Mouse (Mus musculus) hindbrain, embryonic 13.5 days (tissue): ENCODE measurements around the gene Nenf. TPM values are rescaled to one million over a fixed set of nuclear protein-coding genes. Genes with fewer than 3 reads are reported as not detected.

ENCODE experiments used
- ATAC-seq: fragments of 200-750 bp; cut with Nextera tagmentation; 2 replicates; pipeline ENCODE4 v1.8.0; 2017; ENCODE audit warnings: moderate TSS enrichment; ENCODE audit not compliant: low FRiP score
- H3K27ac ChIP-seq: fragments of 300-500 bp; sonication (generic); 2 replicates; pipeline ENCODE4 v1.5.1; 2015; ENCODE audit warnings: inconsistent platforms, mild to moderate bottlenecking, moderate library complexity
- H3K27me3 ChIP-seq: fragments of 300-500 bp; sonication (generic); 2 replicates; pipeline ENCODE4 v1.6.1; 2015; ENCODE audit warnings: mild to moderate bottlenecking, inconsistent platforms
- H3K36me3 ChIP-seq: fragments of 300-500 bp; sonication (generic); 2 replicates; pipeline ENCODE4 v1.6.1; 2015; ENCODE audit warnings: mild to moderate bottlenecking, inconsistent platforms
- H3K4me1 ChIP-seq: fragments of 300-500 bp; sonication (generic); replicated peaks from 2 replicates; pipeline ENCODE4 v1.6.1; 2015; ENCODE audit warnings: inconsistent platforms
- H3K4me2 ChIP-seq: fragments of 300-500 bp; sonication (generic); 2 replicates; pipeline ENCODE4 v1.6.1; 2015; ENCODE audit warnings: inconsistent platforms, mild to moderate bottlenecking, moderate library complexity
- H3K4me3 ChIP-seq: fragments of 300-500 bp; sonication (generic); 2 replicates; pipeline ENCODE4 v1.5.1; 2015; ENCODE audit warnings: mild to moderate bottlenecking, inconsistent platforms
- H3K9ac ChIP-seq: fragments of 300-500 bp; sonication (generic); 2 replicates; pipeline ENCODE4 v1.6.1; 2015; ENCODE audit warnings: mild to moderate bottlenecking, inconsistent platforms
- H3K9me3 ChIP-seq: fragments of 300-500 bp; sonication (generic); 2 replicates; pipeline ENCODE4 v1.6.1; 2016; ENCODE audit warnings: inconsistent platforms
- WGBS: fragments of 180-500 bp; shearing (Covaris S2); methylation state at CpG from one replicate; pipeline ENCODE4 v1.1.7; 2015; 5-methylcytosine and 5-hydroxymethylcytosine counted together
- polyA plus RNA-seq: library from polyadenylated mRNA; unstranded; fragments of >200 nt; fragmentation: Nextera tagmentation; extraction: Ambion mirVana; gene quantifications from 2 replicates; pipeline ENCODE4 v1.2.1, GENCODE M21; 2015

Nenf gene
- polyA plus RNA-seq, 1 experiment from 2014 or later, result 109 TPM

DNA sequence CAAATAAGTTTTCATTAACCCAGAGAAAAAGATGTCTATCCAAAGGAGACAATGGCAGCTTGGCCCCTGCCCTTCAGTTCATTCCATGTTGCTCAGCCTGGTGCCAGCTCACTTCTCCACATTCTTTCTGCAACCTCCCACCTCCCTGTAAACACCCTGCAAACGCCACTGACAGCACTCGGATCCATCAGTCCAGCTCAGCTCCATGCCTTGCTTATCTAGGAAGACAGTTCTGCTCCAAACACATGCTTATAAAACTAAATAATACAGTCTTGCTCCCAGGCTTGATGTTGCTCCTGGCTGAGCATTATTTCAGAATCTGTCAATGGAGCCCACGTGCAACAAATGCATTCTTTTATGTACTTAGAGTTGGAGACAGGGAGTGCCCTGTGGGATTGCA is 22.2 kb downstream of the Nenf start:
- no peak overlapping the region for H3K9ac ChIP-seq
- H3K4me1 ChIP-seq, result no peaks in the 10 kb centered on the region
- no peak overlapping the region for H3K27ac ChIP-seq
- WGBS, result 48% methylated on average over 3 of the region's 3 CpGs
- ATAC-seq, result no peak
- no peaks in the 10 kb centered on the region for H3K36me3 ChIP-seq
- no peak overlapping the region for H3K4me2 ChIP-seq
- no peaks in the 10 kb centered on the region for H3K9me3 ChIP-seq
- H3K4me3 ChIP-seq, result no peak overlapping the region
- H3K27me3 ChIP-seq, result no peaks in the 10 kb centered on the region

DNA sequence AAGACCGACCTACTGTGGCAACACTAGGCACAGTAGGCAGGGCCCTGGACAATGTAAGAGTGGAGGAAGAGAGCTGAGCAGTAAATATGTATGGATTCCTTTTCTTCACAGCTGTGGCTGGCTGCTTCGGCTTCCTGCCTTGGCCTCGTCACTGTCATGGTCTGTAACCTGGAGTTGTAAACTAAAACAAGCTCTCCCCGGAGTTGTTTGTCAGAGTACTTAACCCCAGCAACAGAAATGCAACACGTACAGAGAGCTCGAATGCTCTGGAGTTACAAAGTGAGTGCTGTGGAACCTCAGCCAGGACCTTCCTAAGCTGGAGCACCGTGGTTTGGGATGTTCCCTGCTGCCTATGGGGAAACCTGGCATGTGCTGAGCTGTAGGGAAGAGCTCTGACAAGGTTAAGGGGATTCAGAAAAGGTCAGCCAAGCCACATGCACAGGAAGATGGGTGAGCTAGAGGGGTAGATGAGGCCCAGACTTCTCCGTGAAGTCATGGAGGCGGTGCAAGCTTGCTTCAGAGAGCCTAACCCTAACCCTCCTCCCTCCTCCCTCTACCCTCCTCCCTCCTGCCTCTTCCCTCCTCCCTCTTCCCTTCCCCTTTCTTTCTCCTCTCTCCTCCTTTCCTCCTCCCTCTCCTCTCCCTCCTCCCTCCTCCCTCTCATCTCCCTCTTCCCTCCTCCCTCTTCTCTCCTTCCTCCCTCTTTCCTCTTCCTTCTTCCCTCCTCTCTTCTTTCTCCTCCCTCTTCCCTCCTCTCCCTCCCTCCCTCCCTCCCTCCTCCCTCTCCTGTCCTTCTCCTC is 23.8 kb downstream of the Nenf start:
- 66% methylated on average over 9 of the region's 9 CpGs for WGBS
- Histone ChIP-seq H3K9ac (no peak overlapping the region), H3K4me1 (no peaks in the 10 kb centered on the region), H3K27me3 (no peaks in the 10 kb centered on the region), H3K4me2 (no peak overlapping the region), H3K36me3 (no peaks in the 10 kb centered on the region), H3K27ac (no peak overlapping the region), H3K4me3 (no peak overlapping the region), H3K9me3 (no peaks in the 10 kb centered on the region)
- ATAC-seq, result no peak

DNA sequence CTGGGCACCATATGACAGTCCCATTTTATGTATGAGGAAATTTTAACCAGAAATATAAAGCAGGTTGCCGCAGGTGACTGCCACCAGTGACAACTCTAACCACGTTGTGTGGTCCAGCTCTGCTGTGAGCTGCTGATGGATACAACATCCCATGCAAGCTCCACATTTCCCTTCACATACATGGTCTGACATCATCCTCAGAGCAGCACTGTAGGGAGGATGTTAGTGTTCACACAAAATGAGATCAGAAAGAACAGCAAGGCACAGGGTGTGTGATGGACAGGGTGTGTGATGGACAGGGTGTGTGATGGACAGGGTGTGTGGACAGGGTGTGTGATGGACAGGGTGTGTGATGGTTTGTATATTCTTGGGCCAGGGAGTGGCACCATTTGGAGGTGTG is 24.9 kb downstream of the Nenf start:
- no peak overlapping the region for H3K4me2 ChIP-seq
- H3K36me3 ChIP-seq, result no peaks in the 10 kb centered on the region
- WGBS, result 88% methylated on average over 2 of the region's 2 CpGs
- no peak for ATAC-seq
- H3K9ac ChIP-seq, result no peak overlapping the region
- H3K27me3 ChIP-seq, result no peaks in the 10 kb centered on the region
- H3K4me3 ChIP-seq, result no peak overlapping the region
- H3K27ac ChIP-seq, result no peak overlapping the region
- no peaks in the 10 kb centered on the region for H3K4me1 ChIP-seq
- H3K9me3 ChIP-seq, result no peaks in the 10 kb centered on the region

DNA sequence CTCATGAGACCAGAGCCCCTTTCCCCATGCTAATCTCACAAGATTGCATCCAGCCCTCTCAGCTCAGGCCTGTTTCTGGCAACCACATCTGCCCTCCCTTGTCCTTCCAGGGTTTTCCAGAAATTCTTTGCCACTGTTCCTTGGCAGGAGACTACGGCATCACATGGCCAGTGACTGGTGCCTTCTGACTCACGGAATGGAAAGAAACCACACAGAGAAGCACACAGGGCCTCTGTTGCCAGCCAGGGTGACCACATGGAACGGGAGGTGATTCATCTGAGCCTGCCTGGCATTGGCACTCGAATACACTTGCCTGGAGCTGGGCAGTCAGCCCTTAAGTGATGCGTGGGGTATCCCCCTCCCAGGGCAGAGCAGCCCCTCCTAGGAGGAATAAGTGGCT is 25.6 kb downstream of the Nenf start:
- Histone ChIP-seq H3K4me3 (no peak overlapping the region), H3K36me3 (no peaks in the 10 kb centered on the region), H3K4me1 (no peaks in the 10 kb centered on the region), H3K4me2 (no peak overlapping the region), H3K9ac (no peak overlapping the region), H3K27ac (no peak overlapping the region), H3K9me3 (no peaks in the 10 kb centered on the region), H3K27me3 (no peaks in the 10 kb centered on the region)
- ATAC-seq, result no peak
- 77% methylated on average over 5 of the region's 5 CpGs for WGBS

DNA sequence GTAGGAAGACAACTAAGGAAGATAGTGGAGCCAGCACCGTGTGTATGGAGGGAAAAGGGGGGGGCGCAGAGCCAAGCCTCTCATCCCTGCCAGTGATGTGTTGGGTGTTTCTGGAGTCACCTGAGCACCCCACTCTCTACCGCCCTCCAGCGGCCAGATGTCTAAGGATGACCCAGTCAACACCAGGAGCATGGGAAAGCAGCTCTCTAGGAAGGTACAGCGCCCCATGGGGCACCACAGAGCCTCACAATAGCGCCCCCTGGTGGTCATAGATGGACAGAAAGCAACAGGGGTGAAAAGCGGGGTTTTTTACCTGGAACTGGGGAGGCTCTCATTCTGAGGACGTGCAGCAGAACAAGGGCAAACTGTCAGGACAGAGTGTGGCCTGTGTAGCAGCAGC is 29.2 kb downstream of the Nenf start:
- no peaks in the 10 kb centered on the region for H3K4me1 ChIP-seq
- no peaks in the 10 kb centered on the region for H3K27me3 ChIP-seq
- no peak overlapping the region for H3K9ac ChIP-seq
- ATAC-seq, result no peak
- no peak overlapping the region for H3K27ac ChIP-seq
- no peaks in the 10 kb centered on the region for H3K36me3 ChIP-seq
- no peaks in the 10 kb centered on the region for H3K9me3 ChIP-seq
- H3K4me2 ChIP-seq, result no peak overlapping the region
- no peak overlapping the region for H3K4me3 ChIP-seq
- 33% methylated on average over 8 of the region's 8 CpGs for WGBS

DNA sequence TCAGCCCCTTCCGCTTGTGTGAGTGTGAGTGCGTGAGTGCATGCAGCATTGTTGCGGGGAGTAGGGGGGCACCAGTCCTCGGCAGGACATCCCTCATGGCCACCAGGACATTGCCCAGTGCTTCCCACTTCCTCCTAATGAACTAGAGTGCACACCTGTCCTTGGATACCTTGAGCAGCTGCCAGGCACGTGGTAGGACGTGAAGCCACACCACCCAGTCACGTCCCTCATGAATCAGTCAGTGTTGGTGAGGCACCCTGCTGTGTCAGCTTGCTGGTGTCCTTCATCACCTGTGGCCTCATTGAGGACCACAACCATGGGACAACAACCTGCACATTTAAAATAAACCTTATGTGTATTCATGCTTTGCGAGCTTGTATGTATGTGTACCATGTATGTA is 33.5 kb downstream of the Nenf start:
- WGBS, result 90% methylated on average over 8 of the region's 8 CpGs
- H3K9ac ChIP-seq, result no peak overlapping the region
- no peaks in the 10 kb centered on the region for H3K27me3 ChIP-seq
- H3K4me1 ChIP-seq, result no peaks in the 10 kb centered on the region
- H3K9me3 ChIP-seq, result no peaks in the 10 kb centered on the region
- ATAC-seq, result no peak
- H3K4me2 ChIP-seq, result no peak overlapping the region
- no peak overlapping the region for H3K27ac ChIP-seq
- H3K36me3 ChIP-seq, result no peaks in the 10 kb centered on the region
- no peak overlapping the region for H3K4me3 ChIP-seq

DNA sequence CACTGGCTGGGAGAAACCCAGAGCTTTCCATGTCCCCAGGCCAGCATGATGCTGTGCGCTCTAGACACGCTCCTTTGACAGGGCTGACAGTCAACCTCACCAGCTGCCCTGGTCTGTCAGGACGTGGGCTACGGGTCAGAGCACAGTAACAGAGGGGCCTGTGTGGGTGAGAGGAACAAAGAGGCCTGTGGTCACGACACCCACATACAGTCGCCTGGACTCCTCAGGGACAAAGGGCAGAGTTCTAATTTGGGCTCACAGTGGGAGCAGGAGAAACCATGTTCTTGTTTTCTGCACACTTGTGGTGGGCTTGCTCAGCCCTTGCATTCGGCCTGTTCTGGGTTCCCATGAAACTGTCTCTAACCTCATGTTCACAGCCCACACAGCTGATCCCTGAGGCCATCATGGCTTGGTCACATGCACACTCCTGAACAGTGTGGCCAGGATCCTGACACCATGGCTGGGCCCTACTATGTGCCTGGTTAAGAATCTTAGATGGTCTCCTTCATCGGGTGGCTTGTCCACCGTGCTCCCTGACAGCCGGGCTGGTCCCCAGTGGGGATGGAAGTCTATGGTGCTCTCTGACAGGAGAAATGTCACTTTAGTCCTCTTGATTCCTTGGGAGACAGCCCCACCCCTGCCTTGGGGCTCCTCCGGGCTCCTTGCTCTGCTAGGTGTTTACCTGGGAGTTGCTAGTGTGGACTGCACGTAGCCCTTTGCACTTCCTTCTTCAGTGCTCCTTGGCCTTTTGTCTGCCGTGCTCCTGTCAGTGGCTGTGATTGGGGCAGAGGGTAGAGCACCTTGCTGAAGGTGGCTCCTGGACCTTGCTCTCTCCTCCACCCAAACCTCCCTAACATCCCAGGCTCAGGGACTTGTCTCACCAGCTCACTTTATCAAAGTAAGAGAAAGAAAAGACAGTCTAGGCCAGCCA is 34.6 kb downstream of the Nenf start:
- Histone ChIP-seq H3K9ac (no peak overlapping the region), H3K36me3 (no peaks in the 10 kb centered on the region), H3K4me2 (no peak overlapping the region), H3K4me3 (no peak overlapping the region), H3K27ac (no peak overlapping the region), H3K9me3 (no peaks in the 10 kb centered on the region), H3K27me3 (no peaks in the 10 kb centered on the region), H3K4me1 (no peaks in the 10 kb centered on the region)
- no peak for ATAC-seq
- 76% methylated on average over 13 of the region's 13 CpGs for WGBS

DNA sequence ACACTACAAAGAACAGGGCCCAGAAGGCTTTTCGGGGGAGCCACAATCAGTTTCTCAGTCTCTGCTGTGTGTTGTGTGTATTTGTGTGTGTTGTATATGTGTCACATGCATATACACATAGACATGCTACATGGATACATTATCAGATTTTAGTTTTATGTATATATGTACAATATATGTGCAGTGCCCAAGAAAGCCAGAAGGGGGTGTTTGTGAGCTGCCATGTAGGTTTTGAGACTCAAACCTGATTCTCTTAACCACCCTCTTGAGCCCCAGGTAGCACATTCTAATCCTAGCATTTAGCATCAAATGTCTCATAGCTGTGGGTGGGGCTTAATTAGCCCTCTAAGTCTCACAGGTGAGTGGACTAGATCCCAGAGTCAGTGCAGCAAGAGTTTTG is 35.7 kb downstream of the Nenf start:
- H3K4me1 ChIP-seq, result no peaks in the 10 kb centered on the region
- H3K27ac ChIP-seq, result no peak overlapping the region
- WGBS, result 79% methylated on average over 1 of the region's 1 CpGs

DNA sequence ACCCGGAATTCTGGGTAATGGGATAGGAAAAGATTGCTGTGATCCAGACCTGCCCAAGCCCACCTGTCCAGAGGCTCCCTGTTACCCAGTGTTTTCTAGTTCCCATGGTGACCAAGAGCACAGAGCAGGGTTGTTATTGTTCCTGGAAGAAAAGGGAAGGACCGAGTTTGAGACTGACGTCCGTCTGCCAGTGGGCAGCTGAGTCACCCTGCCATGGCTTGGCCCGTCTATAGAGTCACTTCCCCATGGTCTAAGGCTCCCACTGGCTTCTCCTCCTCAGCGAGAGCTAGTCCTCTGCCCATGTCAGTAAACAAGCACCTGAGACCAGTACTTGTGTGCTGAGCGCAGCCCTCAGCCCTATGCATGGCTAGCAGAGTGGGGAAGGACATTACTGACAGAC is 36.8 kb downstream of the Nenf start:
- WGBS, result 66% methylated on average over 7 of the region's 7 CpGs
- Histone ChIP-seq H3K36me3 (no peaks in the 10 kb centered on the region), H3K4me3 (no peak overlapping the region), H3K4me1 (no peaks in the 10 kb centered on the region), H3K27ac (no peak overlapping the region), H3K4me2 (no peak overlapping the region), H3K27me3 (no peaks in the 10 kb centered on the region), H3K9me3 (no peaks in the 10 kb centered on the region), H3K9ac (no peak overlapping the region)
- no peak for ATAC-seq

More for the DNA sequence above, 35.7 kb downstream of the Nenf start:
- no peaks in the 10 kb centered on the region for H3K36me3 ChIP-seq
- no peak for ATAC-seq
- H3K9me3 ChIP-seq, result no peaks in the 10 kb centered on the region
- H3K4me2 ChIP-seq, result no peak overlapping the region
- H3K4me3 ChIP-seq, result no peak overlapping the region
- H3K9ac ChIP-seq, result no peak overlapping the region
- no peaks in the 10 kb centered on the region for H3K27me3 ChIP-seq

DNA sequence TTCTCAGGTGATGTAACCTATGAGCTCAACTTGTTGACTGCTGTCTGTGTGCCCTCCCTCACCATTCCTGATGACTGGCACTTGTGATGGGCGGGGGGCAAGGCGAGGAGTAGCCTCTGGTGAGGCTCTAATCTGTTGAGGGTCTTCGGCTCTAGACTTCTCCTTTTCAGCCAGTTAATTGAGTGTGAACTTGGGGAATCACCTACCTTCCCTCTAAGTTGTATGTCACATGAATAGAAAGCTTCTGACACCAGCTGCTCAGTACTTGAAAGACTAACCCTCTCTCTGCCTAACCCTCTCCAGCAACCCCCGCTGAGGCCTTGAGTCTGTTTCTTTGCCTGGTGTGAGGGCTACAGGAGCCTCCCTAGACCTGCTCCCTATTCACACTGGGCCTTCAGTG is 39.7 kb downstream of the Nenf start:
- H3K36me3 ChIP-seq, result no peaks in the 10 kb centered on the region
- H3K27ac ChIP-seq, result no peak overlapping the region
- H3K9me3 ChIP-seq, result no peaks in the 10 kb centered on the region
- H3K4me1 ChIP-seq, result no peaks in the 10 kb centered on the region
- no peak overlapping the region for H3K4me3 ChIP-seq
- H3K9ac ChIP-seq, result no peak overlapping the region
- H3K4me2 ChIP-seq, result no peak overlapping the region
- ATAC-seq, result no peak
- no peaks in the 10 kb centered on the region for H3K27me3 ChIP-seq
- WGBS, result 81% methylated on average over 4 of the region's 4 CpGs

DNA sequence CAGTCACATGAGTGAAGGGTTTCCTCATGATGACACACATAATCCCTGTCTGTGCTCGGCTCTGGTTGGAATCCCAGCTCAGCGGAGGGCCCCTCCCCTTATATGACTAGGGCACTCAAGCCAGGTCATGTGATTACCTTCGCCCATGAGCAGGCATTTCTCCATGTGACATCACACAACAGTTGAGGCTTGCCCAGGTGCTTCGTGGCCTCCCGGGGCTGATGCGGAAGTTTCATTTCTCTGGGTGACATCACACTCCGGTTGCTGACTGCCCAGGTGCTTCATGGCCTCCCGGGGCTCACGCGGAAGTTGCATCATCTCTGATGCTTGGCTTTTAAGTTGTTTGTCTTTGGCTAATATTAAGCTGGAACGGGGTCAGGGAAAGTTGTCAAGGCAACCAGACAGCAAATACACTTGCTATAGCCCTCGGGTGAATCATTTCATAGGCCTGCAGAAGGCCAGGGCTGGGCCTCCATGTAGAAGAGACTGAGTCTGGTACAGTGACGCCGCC is 40.4 kb downstream of the Nenf start:
- H3K4me1 ChIP-seq, result no peaks in the 10 kb centered on the region
- no peak overlapping the region for H3K27ac ChIP-seq
- 83% methylated on average over 14 of the region's 14 CpGs for WGBS
- H3K9ac ChIP-seq, result no peak overlapping the region
- ATAC-seq, result no peak
- no peak overlapping the region for H3K4me3 ChIP-seq
- no peaks in the 10 kb centered on the region for H3K27me3 ChIP-seq
- no peak overlapping the region for H3K4me2 ChIP-seq
- no peaks in the 10 kb centered on the region for H3K36me3 ChIP-seq
- H3K9me3 ChIP-seq, result no peaks in the 10 kb centered on the region

DNA sequence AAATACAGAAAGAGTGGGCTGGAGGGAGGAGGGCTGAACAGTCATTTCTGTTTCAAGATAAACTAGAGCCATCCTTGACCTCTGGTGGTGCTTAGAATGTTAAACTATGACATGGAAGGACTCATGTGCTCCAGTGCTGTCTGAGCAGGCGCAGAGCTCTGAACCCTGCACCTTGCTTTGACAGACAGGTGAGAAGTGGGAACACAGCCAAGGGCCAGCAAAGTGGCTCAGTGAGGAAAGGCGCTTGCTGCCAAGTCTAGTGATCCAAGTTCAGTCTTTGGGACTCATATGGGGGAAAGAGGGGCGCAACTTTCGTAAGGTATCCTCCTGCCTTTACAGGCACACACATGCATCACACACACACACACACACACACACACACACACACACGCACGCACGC is 41.8 kb downstream of the Nenf start:
- H3K27ac ChIP-seq, result no peak overlapping the region
- no peak overlapping the region for H3K9ac ChIP-seq
- no peaks in the 10 kb centered on the region for H3K27me3 ChIP-seq
- H3K4me3 ChIP-seq, result no peak overlapping the region
- H3K4me1 ChIP-seq, result no peaks in the 10 kb centered on the region
- H3K4me2 ChIP-seq, result no peak overlapping the region
- H3K9me3 ChIP-seq, result no peaks in the 10 kb centered on the region
- no peaks in the 10 kb centered on the region for H3K36me3 ChIP-seq
- ATAC-seq, result no peak
- whole genome bisulfite sequencing, result 89% methylated on average over 7 of the region's 7 CpGs
